Mouse (Mus musculus) embryonic facial prominence, embryonic 11.5 days (tissue): Measurements from ENCODE around the gene Olfr819. TPM values are rescaled to one million over a fixed set of nuclear protein-coding genes. Genes with fewer than 3 reads are reported as not detected.
"Not testable (repeated sequence)": the region's sequence is repeated elsewhere in the genome, so short reads cannot be mapped to it uniquely, and the experiment has no call there.

Source experiments
- ATAC-seq: fragments of 200-750 bp; cut with Nextera tagmentation; replicated peaks from 2 replicates; pipeline ENCODE4 v1.8.0; 2017; ENCODE audit warnings: low read depth; ENCODE audit not compliant: insufficient number of reproducible peaks, low FRiP score, low TSS enrichment
- DNase-seq: peaks from one replicate; pipeline ENCODE4 v3.0.0-alpha.2; 2015; ENCODE audit warnings: low spot score
- H3K27ac ChIP-seq: fragments of 300-500 bp; sonication (generic); replicated peaks from 2 replicates; pipeline ENCODE4 v1.5.1; 2014; ENCODE audit warnings: mild to moderate bottlenecking, low read depth, low read length, control low read depth
- H3K27me3 ChIP-seq: fragments of 300-500 bp; sonication (generic); 2 replicates; pipeline ENCODE4 v1.6.1; 2014; ENCODE audit warnings: mild to moderate bottlenecking, low read length, moderate library complexity, mixed read lengths; ENCODE audit not compliant: control insufficient read depth, insufficient read depth
- H3K36me3 ChIP-seq: fragments of 300-500 bp; sonication (generic); replicated peaks from 2 replicates; pipeline ENCODE4 v1.6.1; 2014; ENCODE audit warnings: low read depth, mild to moderate bottlenecking, low read length, moderate library complexity, mixed read lengths; ENCODE audit not compliant: control insufficient read depth, insufficient read depth
- H3K4me1 ChIP-seq: fragments of 300-500 bp; sonication (generic); 2 replicates; pipeline ENCODE4 v1.6.1; 2014; ENCODE audit warnings: low read length, mixed read lengths; ENCODE audit not compliant: control insufficient read depth, insufficient read depth
- H3K4me2 ChIP-seq: fragments of 300-500 bp; sonication (generic); 2 replicates; pipeline ENCODE4 v1.6.1; 2014; ENCODE audit warnings: low read depth, mild to moderate bottlenecking, control low read depth, low read length, moderate library complexity
- H3K4me3 ChIP-seq: fragments of 300-500 bp; sonication (generic); 2 replicates; pipeline ENCODE4 v1.5.1; 2014; ENCODE audit warnings: low read depth, low read length, control low read depth
- H3K9ac ChIP-seq: fragments of 300-500 bp; sonication (generic); replicated peaks from 2 replicates; pipeline ENCODE4 v1.6.1; 2014; ENCODE audit warnings: mild to moderate bottlenecking, control low read depth, low read length
- H3K9me3 ChIP-seq: fragments of 300-500 bp; sonication (generic); replicated peaks from 2 replicates; pipeline ENCODE4 v1.6.1; 2016; ENCODE audit warnings: mild to moderate bottlenecking, low read length, inconsistent platforms, mixed read lengths; ENCODE audit not compliant: control insufficient read depth
- WGBS: fragments of 180-500 bp; shearing (Covaris S2); extraction: QIAGEN DNeasy Blood & Tissue Kit; methylation state at CpG from one replicate; pipeline ENCODE4 v1.1.7; 2014; 5-methylcytosine and 5-hydroxymethylcytosine counted together
- polyA plus RNA-seq: library from polyadenylated mRNA; unstranded; fragments of >200 nt; fragmentation: Nextera tagmentation; extraction: Ambion mirVana; gene quantifications from 2 replicates; pipeline ENCODE4 v1.2.1, GENCODE M21; 2014

Olfr819 gene
- polyA plus RNA-seq, 1 experiment from 2014 or later, result not detected

GRCm38 (mm10) chr10:129966232-129966631 lies 834 bp downstream of the Olfr819 start:
- not testable (repeated sequence) for H3K4me2 ChIP-seq, H3K9me3 ChIP-seq, H3K4me1 ChIP-seq, H3K27me3 ChIP-seq, DNase-seq, H3K4me3 ChIP-seq, H3K36me3 ChIP-seq, H3K9ac ChIP-seq, H3K27ac ChIP-seq, ATAC-seq
- 78% methylated on average over 2 of the region's 3 CpGs for WGBS

GRCm38 (mm10) chr10:129949000-129949399 lies 18.1 kb downstream of the Olfr819 start, which contains the start of gene Olfr818:
TSS of gene Olfr818 (minus strand) at chr10:129949100.
- H3K4me2 ChIP-seq, result no peak within 1 kb of the TSS
- no peak within 1 kb of the TSS for H3K9ac ChIP-seq
- H3K36me3 ChIP-seq, result no peaks in the 10 kb centered on the region
- no peak for ATAC-seq
- 93% methylated on average over 2 of the region's 2 CpGs for WGBS
- H3K27me3 ChIP-seq, result no peaks in the 10 kb centered on the region
- H3K9me3 ChIP-seq, result no peaks in the 10 kb centered on the region
- no peak for DNase-seq
- H3K27ac ChIP-seq, result no peak within 1 kb of the TSS
- H3K4me1 ChIP-seq, result no peaks in the 10 kb centered on the region
- H3K4me3 ChIP-seq, result no peak within 1 kb of the TSS

GRCm38 (mm10) chr10:129915497-129915896 lies 51.6 kb downstream of the Olfr819 start, which contains the start of gene Olfr816:
TSS of gene Olfr816 (minus strand) at chr10:129915597.
- ATAC-seq (no peak), DNase-seq (no peak)
- no peaks in the 10 kb centered on the region for H3K27me3 ChIP-seq
- no peak within 1 kb of the TSS for H3K9ac ChIP-seq
- H3K4me2 ChIP-seq, result no peak within 1 kb of the TSS
- no peak within 1 kb of the TSS for H3K27ac ChIP-seq
- H3K36me3 ChIP-seq, result no peaks in the 10 kb centered on the region
- no peaks in the 10 kb centered on the region for H3K4me1 ChIP-seq
- H3K9me3 ChIP-seq, result no peaks in the 10 kb centered on the region
- WGBS, result 65% methylated on average over 1 of the region's 1 CpGs
- H3K4me3 ChIP-seq, result no peak within 1 kb of the TSS

Other genes starting within 250 kb of the Olfr819 start
- not detected in 2 replicates for gene Olfr805, start 237.9 kb downstream of the Olfr819 start, polyA plus RNA-seq
- not detected in 2 replicates for gene Olfr806, start 225.3 kb downstream of the Olfr819 start, polyA plus RNA-seq
- not detected in 2 replicates for gene Olfr807, start 209.5 kb downstream of the Olfr819 start, polyA plus RNA-seq
- not detected in 2 replicates for gene Olfr808, start 201.8 kb downstream of the Olfr819 start, polyA plus RNA-seq
- not detected in 2 replicates for gene Olfr809, start 192.6 kb downstream of the Olfr819 start, polyA plus RNA-seq
- not detected in 2 replicates for gene Olfr810, start 172.3 kb downstream of the Olfr819 start, polyA plus RNA-seq
- not detected in 2 replicates for gene Olfr811, start 162.9 kb downstream of the Olfr819 start, polyA plus RNA-seq
- gene Olfr812, start 121.2 kb downstream of the Olfr819 start, polyA plus RNA-seq, result not detected in 2 replicates
- gene Olfr813, start 111.9 kb downstream of the Olfr819 start, polyA plus RNA-seq, result not detected in 2 replicates
- not detected in 2 replicates for gene Olfr814, start 87.4 kb downstream of the Olfr819 start, polyA plus RNA-seq
- not detected in 2 replicates for gene Olfr815, start 61.4 kb downstream of the Olfr819 start, polyA plus RNA-seq
- not detected in 2 replicates for gene Olfr816, start 51.7 kb downstream of the Olfr819 start, polyA plus RNA-seq
- not detected in 2 replicates for gene Olfr818, start 18.2 kb downstream of the Olfr819 start, polyA plus RNA-seq
- gene Olfr247, start 8.9 kb upstream of the Olfr819 start, polyA plus RNA-seq, result not detected in 2 replicates
- not detected in 2 replicates for gene Gm10310, start 17.8 kb upstream of the Olfr819 start, polyA plus RNA-seq
- not detected in 2 replicates for gene Olfr820, start 45.4 kb upstream of the Olfr819 start, polyA plus RNA-seq
- gene Olfr821, start 63.1 kb upstream of the Olfr819 start, polyA plus RNA-seq, result not detected in 2 replicates
- gene Olfr822, start 103.9 kb upstream of the Olfr819 start, polyA plus RNA-seq, result not detected in 2 replicates
- gene Olfr823, start 148.1 kb upstream of the Olfr819 start, polyA plus RNA-seq, result not detected in 2 replicates
- gene Olfr824, start 162.7 kb upstream of the Olfr819 start, polyA plus RNA-seq, result not detected in 2 replicates
- not detected in 2 replicates for gene Olfr825, start 199.5 kb upstream of the Olfr819 start, polyA plus RNA-seq
- gene Olfr826, start 216.9 kb upstream of the Olfr819 start, polyA plus RNA-seq, result not detected in 2 replicates
- 0.27 TPM in 1 of 2 replicates, not detected in the other for gene Olfr827, start 247.1 kb upstream of the Olfr819 start, polyA plus RNA-seq